Mouse (Mus musculus): Measurements from ENCODE around the gene Dscam. TPM values are rescaled to one million over a fixed set of nuclear protein-coding genes. Genes with fewer than 3 reads are reported as not detected.
"Not testable (repeated sequence)": the region's sequence is repeated elsewhere in the genome, so short reads cannot be mapped to it uniquely, and the experiment has no call there.

Gene Dscam
- total and polyA plus RNA-seq, 2 experiments from 2014 or later, result 7.9 to 29.1 TPM

- H3K9ac ChIP-seq, result no peak overlapping the region
- TF ChIP-seq CTCF (IDR thresholded peaks at IDR 0.05; ENCODE audit: low read depth), result no peak
- WGBS, result 59% methylated on average over 3 of the region's 3 CpGs
- H3K4me3 ChIP-seq (ENCODE audit: low read depth, low read length), result no peak overlapping the region
- no peak overlapping the region for H3K4me2 ChIP-seq (ENCODE audit: low read depth)
- ATAC-seq (no peak), DNase-seq (no peak)
- no peaks in the 10 kb centered on the region for H3K4me1 ChIP-seq (ENCODE audit: insufficient read depth)
- no peaks in the 10 kb centered on the region for H3K9me3 ChIP-seq (ENCODE audit: low read length)
- H3K27ac ChIP-seq (ENCODE audit: low read depth, low read length), result no peak overlapping the region
- no peaks in the 10 kb centered on the region for H3K36me3 ChIP-seq (ENCODE audit: insufficient read depth)
- H3K27me3 ChIP-seq (ENCODE audit: insufficient read depth, low read length), result no peaks in the 10 kb centered on the region
Observed at GRCm38 (mm10) chr16:96901234-96902014, 269.1 kb downstream of the Dscam start.

GRCm38 (mm10) chr16:96899329-96899728 is 271.2 kb downstream of the Dscam start:
- ATAC-seq, result no peak
- 0 out of 2 replicates have a peak, but pooled peaks have one; percentile 14 for TF ChIP-seq CTCF (IDR thresholded peaks at IDR 0.05; ENCODE audit: low read depth)
- DNase-seq, result no peak

GRCm38 (mm10) chr16:96896510-96897133 is 273.9 kb downstream of the Dscam start:
- Histone ChIP-seq H3K27me3 (ENCODE audit: insufficient read depth, low read length) (no peaks in the 10 kb centered on the region), H3K4me2 (ENCODE audit: low read depth) (no peak overlapping the region), H3K4me1 (ENCODE audit: insufficient read depth) (no peaks in the 10 kb centered on the region), H3K9ac (no peak overlapping the region), H3K36me3 (ENCODE audit: insufficient read depth) (no peaks in the 10 kb centered on the region), H3K9me3 (ENCODE audit: low read length) (no peaks in the 10 kb centered on the region), H3K27ac (ENCODE audit: low read depth, low read length) (no peak overlapping the region), H3K4me3 (ENCODE audit: low read depth, low read length) (no peak overlapping the region)
- peak; percentile 73; the same call in 1 of the 2 replicates for ATAC-seq
- peak; percentile 82 for TF ChIP-seq CTCF (IDR thresholded peaks at IDR 0.05; ENCODE audit: low read depth)
- peak; percentile 81 for DNase-seq
- 29% methylated on average over 10 of the region's 10 CpGs for WGBS

More at GRCm38 (mm10) chr16:96899329-96899728, 271.2 kb downstream of the Dscam start:
- Histone ChIP-seq H3K4me2 (ENCODE audit: low read depth) (no peak overlapping the region), H3K27me3 (ENCODE audit: insufficient read depth, low read length) (no peaks in the 10 kb centered on the region), H3K27ac (ENCODE audit: low read depth, low read length) (no peak overlapping the region), H3K4me3 (ENCODE audit: low read depth, low read length) (no peak overlapping the region), H3K9me3 (ENCODE audit: low read length) (no peaks in the 10 kb centered on the region), H3K4me1 (ENCODE audit: insufficient read depth) (no peaks in the 10 kb centered on the region), H3K9ac (no peak overlapping the region), H3K36me3 (ENCODE audit: insufficient read depth) (no peaks in the 10 kb centered on the region)

- Histone ChIP-seq H3K36me3 (ENCODE audit: insufficient read depth) (no peaks in the 10 kb centered on the region), H3K9me3 (ENCODE audit: low read length) (no peaks in the 10 kb centered on the region), H3K4me1 (ENCODE audit: insufficient read depth) (no peaks in the 10 kb centered on the region), H3K27ac (ENCODE audit: low read depth, low read length) (no peak overlapping the region), H3K9ac (no peak overlapping the region), H3K27me3 (ENCODE audit: insufficient read depth, low read length) (no peaks in the 10 kb centered on the region), H3K4me3 (ENCODE audit: low read depth, low read length) (no peak overlapping the region), H3K4me2 (ENCODE audit: low read depth) (no peak overlapping the region)
- 55% methylated on average over 1 of the region's 1 CpGs for WGBS
- no peak for TF ChIP-seq CTCF (IDR thresholded peaks at IDR 0.05; ENCODE audit: low read depth)
- ATAC-seq, result peak; percentile 55
- peak; percentile 43 for DNase-seq
Observed at GRCm38 (mm10) chr16:96888036-96888435, 282.5 kb downstream of the Dscam start.

GRCm38 (mm10) chr16:96885817-96886216 is 284.7 kb downstream of the Dscam start:
- Histone ChIP-seq H3K9ac (no peak overlapping the region), H3K27me3 (ENCODE audit: insufficient read depth, low read length) (no peaks in the 10 kb centered on the region), H3K36me3 (ENCODE audit: insufficient read depth) (no peaks in the 10 kb centered on the region), H3K4me3 (ENCODE audit: low read depth, low read length) (no peak overlapping the region), H3K9me3 (ENCODE audit: low read length) (no peaks in the 10 kb centered on the region), H3K27ac (ENCODE audit: low read depth, low read length) (no peak overlapping the region), H3K4me2 (ENCODE audit: low read depth) (no peak overlapping the region), H3K4me1 (ENCODE audit: insufficient read depth) (no peaks in the 10 kb centered on the region)
- DNase-seq (peak; percentile 76), ATAC-seq (peak; percentile 61)
- TF ChIP-seq CTCF (IDR thresholded peaks at IDR 0.05; ENCODE audit: low read depth), result no peak
- 51% methylated on average over 2 of the region's 2 CpGs for WGBS

- H3K4me1 ChIP-seq (ENCODE audit: insufficient read depth); H3K27me3 ChIP-seq (ENCODE audit: insufficient read depth, low read length); H3K9me3 ChIP-seq (ENCODE audit: low read length); H3K36me3 ChIP-seq (ENCODE audit: insufficient read depth); ATAC-seq; H3K27ac ChIP-seq (ENCODE audit: low read depth, low read length); H3K4me3 ChIP-seq (ENCODE audit: low read depth, low read length); H3K9ac ChIP-seq; H3K4me2 ChIP-seq (ENCODE audit: low read depth); DNase-seq: not testable (repeated sequence)
- 84% methylated on average over 2 of the region's 3 CpGs for WGBS
Observed at GRCm38 (mm10) chr16:96884590-96884989, 286.0 kb downstream of the Dscam start.

- WGBS, result 87% methylated on average over 4 of the region's 4 CpGs
- no peak for TF ChIP-seq CTCF (IDR thresholded peaks at IDR 0.05; ENCODE audit: low read depth)
- ATAC-seq, result no peak
- Histone ChIP-seq H3K36me3 (ENCODE audit: insufficient read depth) (no peaks in the 10 kb centered on the region), H3K4me2 (ENCODE audit: low read depth) (no peak overlapping the region), H3K27ac (ENCODE audit: low read depth, low read length) (no peak overlapping the region), H3K4me1 (ENCODE audit: insufficient read depth) (no peaks in the 10 kb centered on the region), H3K9ac (no peak overlapping the region), H3K4me3 (ENCODE audit: low read depth, low read length) (no peak overlapping the region), H3K9me3 (ENCODE audit: low read length) (no peaks in the 10 kb centered on the region), H3K27me3 (ENCODE audit: insufficient read depth, low read length) (no peaks in the 10 kb centered on the region)
- DNase-seq, result no peak
Observed at GRCm38 (mm10) chr16:96877271-96877670, 293.3 kb downstream of the Dscam start.

Data from forebrain, postnatal 0 days (tissue).